Mouse (Mus musculus) bone marrow macrophage, adult 2 months (primary cell): ENCODE data around the gene Slc25a22.

Experiments used
- CTCF ChIP-seq: IDR thresholded peaks from 2 replicates; pipeline ENCODE4 v1.5.1; 2012; ENCODE audit warnings: low read depth, mild to moderate bottlenecking, low read length, moderate library complexity
- POLR2A ChIP-seq: IDR thresholded peaks from 2 replicates; pipeline ENCODE4 v1.6.1; 2012; ENCODE audit warnings: mild to moderate bottlenecking, low read depth, low read length, borderline replicate concordance

GRCm38 (mm10) chr7:141466607-141467148 lies 29.0 kb upstream of the Slc25a22 start:
- no peak for TF ChIP-seq CTCF
- no peak for TF ChIP-seq POLR2A
